Mouse (Mus musculus): ENCODE measurements at regions not wholly inside any gene's neighbourhood (a gene's known extent, or its start where the extent isn't known, plus 50 kb on each side); places are given as distances from the start of the nearest gene placed in this dataset.

DNA sequence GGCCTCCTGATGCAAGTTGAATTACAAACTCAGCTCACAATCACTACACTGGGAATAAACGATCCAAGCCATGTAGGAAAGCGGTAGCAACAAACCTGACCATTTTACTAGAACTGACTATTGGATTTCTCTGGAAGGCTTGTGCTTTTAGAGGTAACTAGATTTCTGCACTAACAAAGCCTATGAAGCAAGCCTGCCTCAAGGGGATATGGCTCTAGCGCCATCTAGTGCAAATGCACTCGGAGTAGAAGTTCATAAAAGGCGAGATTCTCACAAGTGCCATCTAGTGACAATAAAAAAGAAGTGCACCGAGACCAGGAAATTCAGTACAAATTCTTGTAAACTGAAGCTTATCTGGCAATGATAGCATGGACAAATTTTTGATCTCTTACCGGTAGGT is 364.9 kb upstream of the Fmr1 start:
- 20% methylated on average over 7 of the region's 7 CpGs for WGBS

More for the DNA sequence above, 364.9 kb upstream of the Fmr1 start:
- peak; percentile 7 for DNase-seq (ENCODE audit: low read depth, low spot score)

Data from large intestine, adult 2 months (tissue).